Comparison of ENCODE assay signal across 27 mouse cellular contexts in genomic region chr6:119412588-119412987, GRCm38 (mm10).
"Had no signal": no experiment of that assay in that cellular context is flagged by ENCODE, and none has a peak within 500 bp of the region (broad histone marks: within the 10 kb centered on the region; RNA-seq: fewer than 3 reads in every experiment).

No protein-coding gene starts in this region.

- H3K4me3 ChIP-seq: heart, adult 2 months; heart, embryonic 10.5 days; heart, embryonic 12.5 days; hindbrain, embryonic 10.5 days; hindbrain, embryonic 12.5 days; kidney, embryonic 15.5 days; limb, embryonic 13.5 days; limb, embryonic 15.5 days had no signal

- ATAC-seq: hindbrain, embryonic 16.5 days; inflammation-experienced regulatory T-cells, adult 6 months had no signal

- H3K36me3 ChIP-seq: heart, embryonic 10.5 days; heart, embryonic 12.5 days; hindbrain, embryonic 10.5 days; hindbrain, embryonic 12.5 days; kidney, embryonic 15.5 days; limb, embryonic 13.5 days; limb, embryonic 15.5 days had no signal

- H3K4me2 ChIP-seq: heart, embryonic 12.5 days; hindbrain, embryonic 12.5 days; hindbrain, embryonic 14.5 days; kidney, embryonic 15.5 days; limb, embryonic 13.5 days; limb, embryonic 15.5 days; liver, embryonic 11.5 days had no signal

- H3K9me3 ChIP-seq: heart, embryonic 10.5 days; heart, embryonic 12.5 days; hindbrain, embryonic 10.5 days; hindbrain, embryonic 12.5 days; kidney, embryonic 15.5 days; limb, embryonic 13.5 days; limb, embryonic 15.5 days had no signal

- DNase-seq: gastrocnemius, postnatal 14 days; gastrocnemius, postnatal 36 days; heart, adult 11 months; heart, adult 2 months; heart, postnatal 10 days; heart, postnatal 4 days; kidney, adult 11 months; kidney, adult 2 months; kidney, adult 9 months; kidney, postnatal 14 days; kidney, postnatal 36 days; layer of hippocampus, adult 9-11 months; layer of hippocampus, postnatal 36 days; left cerebral cortex, postnatal 4 days had no signal

- H3K27me3 ChIP-seq: heart, embryonic 12.5 days; hindbrain, embryonic 12.5 days; kidney, embryonic 15.5 days; limb, embryonic 13.5 days; limb, embryonic 15.5 days had no signal

- H3K27ac ChIP-seq: heart, adult 2 months; heart, embryonic 10.5 days; hindbrain, embryonic 10.5 days; hindbrain, embryonic 12.5 days; hindbrain, embryonic 14.5 days; kidney, embryonic 15.5 days; kidney, postnatal 0 days; limb, embryonic 13.5 days; limb, embryonic 15.5 days; liver, embryonic 14.5 days had no signal

- H3K9ac ChIP-seq: heart, embryonic 12.5 days; hindbrain, embryonic 12.5 days; hindbrain, embryonic 14.5 days; kidney, embryonic 15.5 days; limb, embryonic 13.5 days; limb, embryonic 15.5 days; liver, embryonic 14.5 days had no signal
